Mouse (Mus musculus) lung, adult 2 months (tissue): ENCODE measurements around the gene Phf20. TPM values are rescaled to one million over a fixed set of nuclear protein-coding genes. Genes with fewer than 3 reads are reported as not detected.
"Not testable (repeated sequence)": the region's sequence is repeated elsewhere in the genome, so short reads cannot be mapped to it uniquely, and the experiment has no call there.

Experiments used
- DNase-seq: peaks from one replicate; pipeline ENCODE4 v3.0.0; 2022
- H3K4me1 ChIP-seq: fragments of 200-500 bp; 2 replicates; pipeline ENCODE4 v1.6.1; 2011; ENCODE audit warnings: low read length; ENCODE audit not compliant: control insufficient read depth, insufficient read depth
- H3K4me3 ChIP-seq: fragments of 200-500 bp; replicated peaks from 2 replicates; pipeline ENCODE3; 2011; ENCODE audit warnings: low read depth, mild to moderate bottlenecking, control low read depth, low read length; ENCODE audit errors: extremely low read depth
- CTCF ChIP-seq: fragments of 200-500 bp; IDR thresholded peaks from 2 replicates; pipeline ENCODE4 v1.5.1; 2011; ENCODE audit warnings: mild to moderate bottlenecking, low read length, control low read depth; ENCODE audit not compliant: insufficient read depth
- POLR2A ChIP-seq: fragments of 200-500 bp; IDR thresholded peaks from 2 replicates; pipeline ENCODE4 v1.6.1; 2011; ENCODE audit warnings: low read depth, mild to moderate bottlenecking, control low read depth, low read length, borderline replicate concordance; ENCODE audit errors: extremely low read depth
- WGBS: fragments of 180-500 bp; shearing (Covaris S2); methylation state at CpG from one replicate; pipeline ENCODE4 v1.1.7; 2018; 5-methylcytosine and 5-hydroxymethylcytosine counted together
- polyA plus RNA-seq: library from polyadenylated mRNA; depleted of rRNA; stranded (reverse); fragments of >200 nt; gene quantifications from 2 replicates; pipeline ENCODE4 v1.2.3, GENCODE M21; 2012

Phf20 gene
- polyA plus RNA-seq, 1 experiment: 19.9 TPM

- no peak for DNase-seq
- Histone ChIP-seq H3K4me1 (no peaks in the 10 kb centered on the region; the same call in 1 of the 2 replicates), H3K4me3 (no peak overlapping the region)
- WGBS: 98% methylated on average over 1 of the region's 1 CpGs
- TF ChIP-seq CTCF (no peak), POLR2A (no peak)
Measured at GRCm38 (mm10) chr2:156229171-156229570, 32.9 kb downstream of the Phf20 start.

GRCm38 (mm10) chr2:156231340-156231739, 35.1 kb downstream of the Phf20 start:
- no peak for DNase-seq
- TF ChIP-seq POLR2A: no peak
- TF ChIP-seq CTCF: no peak
- Histone ChIP-seq H3K4me1 (no peaks in the 10 kb centered on the region; the same call in 1 of the 2 replicates), H3K4me3 (no peak overlapping the region)

GRCm38 (mm10) chr2:156233275-156233948, 37.1 kb downstream of the Phf20 start:
- no peak for DNase-seq
- 73% methylated on average over 3 of the region's 3 CpGs for WGBS

GRCm38 (mm10) chr2:156234016-156234415, 37.8 kb downstream of the Phf20 start:
- H3K4me3 ChIP-seq, H3K4me1 ChIP-seq, DNase-seq: not testable (repeated sequence)
- 81% methylated on average over 2 of the region's 2 CpGs for WGBS

More at GRCm38 (mm10) chr2:156233275-156233948, 37.1 kb downstream of the Phf20 start:
- H3K4me3 ChIP-seq: no peak overlapping the region
- TF ChIP-seq CTCF (no peak), POLR2A (no peak)
- H3K4me1 ChIP-seq: no peaks in the 10 kb centered on the region; the same call in 1 of the 2 replicates

GRCm38 (mm10) chr2:156235847-156236246, 39.6 kb downstream of the Phf20 start:
- H3K4me1 ChIP-seq: no peaks in the 10 kb centered on the region; the same call in 1 of the 2 replicates
- DNase-seq: no peak
- 86% methylated on average over 4 of the region's 4 CpGs for WGBS
- H3K4me3 ChIP-seq: no peak overlapping the region
- no peak for TF ChIP-seq CTCF

GRCm38 (mm10) chr2:156241662-156242061, 45.4 kb downstream of the Phf20 start:
- DNase-seq: no peak
- TF ChIP-seq CTCF (no peak), POLR2A (no peak)
- no peaks in the 10 kb centered on the region for H3K4me1 ChIP-seq
- 68% methylated on average over 2 of the region's 2 CpGs for WGBS
- H3K4me3 ChIP-seq: no peak overlapping the region

- 69% methylated on average over 8 of the region's 8 CpGs for WGBS
- peak; percentile 20 for DNase-seq
- TF ChIP-seq CTCF: no peak
- TF ChIP-seq POLR2A: no peak
- Histone ChIP-seq H3K4me1 (no peaks in the 10 kb centered on the region; the same call in 1 of the 2 replicates), H3K4me3 (no peak overlapping the region)
Measured at GRCm38 (mm10) chr2:156243011-156243410, 46.7 kb downstream of the Phf20 start.

- no peak for DNase-seq
- no peaks in the 10 kb centered on the region; the same call in 1 of the 2 replicates for H3K4me1 ChIP-seq
- no peak overlapping the region for H3K4me3 ChIP-seq
- TF ChIP-seq POLR2A (no peak), CTCF (no peak)
Measured at GRCm38 (mm10) chr2:156247599-156247998, 51.3 kb downstream of the Phf20 start.

GRCm38 (mm10) chr2:156250761-156251160, 54.5 kb downstream of the Phf20 start:
- H3K4me1 ChIP-seq: no peaks in the 10 kb centered on the region; the same call in 1 of the 2 replicates
- TF ChIP-seq CTCF (no peak), POLR2A (no peak)
- DNase-seq: no peak

GRCm38 (mm10) chr2:156251291-156251690, 55.0 kb downstream of the Phf20 start:
- WGBS: 98% methylated on average over 1 of the region's 1 CpGs
- Histone ChIP-seq H3K4me3 (no peak overlapping the region), H3K4me1 (no peaks in the 10 kb centered on the region; the same call in 1 of the 2 replicates)
- no peak for TF ChIP-seq POLR2A
- no peak for TF ChIP-seq CTCF
- DNase-seq: no peak

More at GRCm38 (mm10) chr2:156250761-156251160, 54.5 kb downstream of the Phf20 start:
- H3K4me3 ChIP-seq: no peak overlapping the region
